Mouse (Mus musculus): ENCODE measurements around the gene Camkk2.

GRCm38 (mm10) chr5:122783726-122784406 lies 4.7 kb upstream of the Camkk2 start:
- TF ChIP-seq CTCF (IDR thresholded peaks at IDR 0.05; ENCODE audit: extremely low read depth, insufficient read depth, insufficient read length, insufficient replicate concordance): no peak
- TF ChIP-seq POLR2A (IDR thresholded peaks at IDR 0.05; ENCODE audit: low read depth, low read length): no peak
